Mouse (Mus musculus): ENCODE results near the gene Creb3l1.

Creb3l1 gene

GRCm38 (mm10) chr2:92024274-92024672, at the start of gene Creb3l1:
Gene Creb3l1, minus strand, starts transcription at chr2:92024502.
- DNase-seq (ENCODE audit: low spot score): peak; percentile 78

- no peak for DNase-seq (ENCODE audit: low spot score)
Measured at GRCm38 (mm10) chr2:92071143-92071542, 46.8 kb upstream of the Creb3l1 start.

- no peak for DNase-seq (ENCODE audit: low spot score)
Measured at GRCm38 (mm10) chr2:92069630-92070029, 45.3 kb upstream of the Creb3l1 start.

GRCm38 (mm10) chr2:92067600-92067999, 43.3 kb upstream of the Creb3l1 start:
- DNase-seq (ENCODE audit: low spot score): no peak

- DNase-seq (ENCODE audit: low spot score): no peak
Measured at GRCm38 (mm10) chr2:92066899-92067298, 42.6 kb upstream of the Creb3l1 start.

- DNase-seq (ENCODE audit: low spot score): no peak
Measured at GRCm38 (mm10) chr2:92065938-92066337, 41.6 kb upstream of the Creb3l1 start.

GRCm38 (mm10) chr2:92065269-92065888, 41.1 kb upstream of the Creb3l1 start:
- DNase-seq (ENCODE audit: low spot score): no peak

GRCm38 (mm10) chr2:92063106-92063505, 38.8 kb upstream of the Creb3l1 start:
- DNase-seq (ENCODE audit: low spot score): no peak

GRCm38 (mm10) chr2:92061337-92061736, 37.0 kb upstream of the Creb3l1 start:
- no peak for DNase-seq (ENCODE audit: low spot score)

GRCm38 (mm10) chr2:92060291-92060690, 36.0 kb upstream of the Creb3l1 start:
- DNase-seq (ENCODE audit: low spot score): peak; percentile 51

- DNase-seq (ENCODE audit: low spot score): peak; percentile 79
Measured at GRCm38 (mm10) chr2:92059481-92060220, 35.3 kb upstream of the Creb3l1 start.

GRCm38 (mm10) chr2:92058936-92059335, 34.6 kb upstream of the Creb3l1 start:
- DNase-seq (ENCODE audit: low spot score): no peak

GRCm38 (mm10) chr2:92058469-92058868, 34.2 kb upstream of the Creb3l1 start:
- DNase-seq (ENCODE audit: low spot score): peak; percentile 96

GRCm38 (mm10) chr2:92056760-92057159, 32.5 kb upstream of the Creb3l1 start:
- DNase-seq (ENCODE audit: low spot score): no peak

GRCm38 (mm10) chr2:92055831-92056236, 31.5 kb upstream of the Creb3l1 start:
- peak; percentile 79 for DNase-seq (ENCODE audit: low spot score)

- DNase-seq (ENCODE audit: low spot score): peak; percentile 93
Measured at GRCm38 (mm10) chr2:92055101-92055813, 31.0 kb upstream of the Creb3l1 start.

GRCm38 (mm10) chr2:92052754-92053153, 28.5 kb upstream of the Creb3l1 start:
- DNase-seq (ENCODE audit: low spot score): no peak

GRCm38 (mm10) chr2:92052188-92052587, 27.9 kb upstream of the Creb3l1 start:
- DNase-seq (ENCODE audit: low spot score): no peak

GRCm38 (mm10) chr2:92048034-92048690, 23.9 kb upstream of the Creb3l1 start:
- no peak for DNase-seq (ENCODE audit: low spot score)

GRCm38 (mm10) chr2:92047601-92048000, 23.3 kb upstream of the Creb3l1 start:
- DNase-seq (ENCODE audit: low spot score): no peak

GRCm38 (mm10) chr2:92043285-92043684, 19.0 kb upstream of the Creb3l1 start:
- DNase-seq (ENCODE audit: low spot score): no peak

- DNase-seq (ENCODE audit: low spot score): no peak
Measured at GRCm38 (mm10) chr2:92041538-92041937, 17.2 kb upstream of the Creb3l1 start.

Measured in testis, postnatal 10 days (tissue).